Mouse (Mus musculus) testis, adult 2 months (tissue): ENCODE data around the gene Fam131c.

ENCODE experiments used
- CTCF ChIP-seq: fragments of 200-500 bp; IDR thresholded peaks from 2 replicates; pipeline ENCODE4 v1.5.1; 2012; ENCODE audit warnings: low read depth, mild to moderate bottlenecking, inconsistent platforms, low read length, moderate library complexity; ENCODE audit not compliant: control insufficient read depth, insufficient read depth, insufficient replicate concordance
- POLR2A ChIP-seq: fragments of 200-500 bp; IDR thresholded peaks from 2 replicates; pipeline ENCODE4 v1.6.1; 2012; ENCODE audit warnings: low read depth, mild to moderate bottlenecking, inconsistent platforms, low read length, moderate library complexity; ENCODE audit not compliant: control insufficient read depth

GRCm38 (mm10) chr4:141347365-141347797, 20.6 kb upstream of the Fam131c start:
- TF ChIP-seq CTCF (no peak), POLR2A (no peak)
